Mouse (Mus musculus): ENCODE results near the gene Ncbp2.
"Not testable (repeated sequence)": the region's sequence is repeated elsewhere in the genome, so short reads cannot be mapped to it uniquely, and the experiment has no call there.

Gene Ncbp2

GRCm38 (mm10) chr16:31935091-31935979 is 13.0 kb upstream of the Ncbp2 start:
- peak; percentile 23 to 29 for DNase-seq

DNA sequence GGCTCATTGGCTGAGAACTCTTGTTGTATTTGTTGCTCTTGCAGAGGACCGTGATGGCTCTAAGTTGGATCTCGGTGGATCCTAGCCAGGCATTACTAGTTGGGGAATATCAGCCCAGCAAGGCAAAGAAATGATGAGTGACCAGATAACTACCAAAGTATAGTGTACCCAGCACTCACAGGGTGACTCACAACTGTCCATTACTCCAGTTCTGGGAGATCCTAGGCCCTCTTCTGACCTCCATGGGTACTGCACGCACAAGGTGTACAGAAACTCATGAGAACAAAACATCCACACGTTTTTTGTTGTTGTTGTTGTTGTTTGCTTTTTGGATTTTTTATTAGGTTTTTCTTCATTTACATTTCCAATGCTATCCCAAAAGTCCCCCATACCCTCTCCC is 11.7 kb upstream of the Ncbp2 start:
- DNase-seq, result no peak

DNA sequence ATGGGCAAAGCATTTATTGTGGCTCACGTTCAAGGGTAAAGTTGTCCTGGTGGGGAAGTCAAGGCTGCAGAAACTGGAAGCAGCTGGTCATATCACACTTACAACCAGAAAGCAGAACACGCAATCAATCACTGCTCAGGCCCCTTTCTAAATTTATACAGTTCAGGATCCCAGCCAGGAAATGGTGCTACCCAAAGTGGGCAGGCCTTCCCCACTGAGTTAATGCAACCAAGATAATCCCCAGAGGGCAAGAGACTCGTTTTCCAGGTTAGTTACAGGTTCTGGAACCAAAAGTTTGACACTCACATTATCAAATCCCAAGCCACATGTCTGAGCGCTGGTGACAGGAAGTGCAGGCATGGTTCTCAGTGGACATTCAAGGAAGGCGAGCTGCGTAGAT is 9.5 kb upstream of the Ncbp2 start:
- no peak for DNase-seq

- DNase-seq, result no peak
These were observed 7.7 kb upstream of the Ncbp2 start for GRCm38 (mm10) chr16:31940586-31940985.

DNA sequence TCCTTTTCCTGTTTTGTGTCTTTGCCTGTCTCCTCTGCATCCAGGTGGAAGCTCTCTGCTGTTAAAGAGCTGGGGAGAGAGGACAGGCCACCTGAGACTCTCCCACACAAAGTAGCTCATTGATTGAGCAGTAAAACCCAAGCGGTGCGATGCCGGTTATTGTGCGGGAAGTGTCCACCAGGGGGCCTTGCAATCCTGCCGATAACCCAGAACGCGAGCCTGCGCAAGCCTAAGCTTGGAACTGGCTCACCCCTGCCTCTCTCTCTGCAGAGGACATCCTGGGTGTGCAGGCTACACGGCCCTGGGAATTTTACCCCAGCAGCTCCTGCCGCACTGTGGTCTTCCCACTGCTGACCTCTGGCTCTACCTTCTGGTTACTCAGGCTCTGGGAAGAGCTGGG is 4.3 kb upstream of the Ncbp2 start:
- peak; percentile 78 to 80 for DNase-seq

- no peak for DNase-seq
These were observed 3.5 kb upstream of the Ncbp2 start for GRCm38 (mm10) chr16:31944698-31945255.

DNA sequence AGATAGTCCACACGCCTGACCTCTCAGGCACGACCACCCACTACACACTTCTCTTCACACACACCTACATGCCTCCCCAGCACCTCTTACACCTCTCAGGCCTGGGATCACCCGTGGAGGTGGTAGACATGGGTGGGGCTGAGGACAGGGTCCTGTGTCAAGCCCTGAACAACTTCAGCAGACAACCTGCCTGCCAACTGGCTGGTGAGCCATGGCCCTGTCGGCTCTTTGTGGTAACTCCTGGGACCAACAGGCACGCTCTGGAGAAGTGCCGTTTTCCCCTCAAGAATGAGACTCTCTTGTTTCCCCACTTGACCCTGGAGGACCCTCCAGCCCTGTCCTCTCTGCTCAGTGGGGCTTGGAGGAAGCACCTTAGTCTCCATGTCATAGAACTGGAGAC is 2.9 kb upstream of the Ncbp2 start:
- DNase-seq, result no peak

GRCm38 (mm10) chr16:31945986-31946385 is 2.3 kb upstream of the Ncbp2 start:
- DNase-seq, result not testable (repeated sequence)

DNA sequence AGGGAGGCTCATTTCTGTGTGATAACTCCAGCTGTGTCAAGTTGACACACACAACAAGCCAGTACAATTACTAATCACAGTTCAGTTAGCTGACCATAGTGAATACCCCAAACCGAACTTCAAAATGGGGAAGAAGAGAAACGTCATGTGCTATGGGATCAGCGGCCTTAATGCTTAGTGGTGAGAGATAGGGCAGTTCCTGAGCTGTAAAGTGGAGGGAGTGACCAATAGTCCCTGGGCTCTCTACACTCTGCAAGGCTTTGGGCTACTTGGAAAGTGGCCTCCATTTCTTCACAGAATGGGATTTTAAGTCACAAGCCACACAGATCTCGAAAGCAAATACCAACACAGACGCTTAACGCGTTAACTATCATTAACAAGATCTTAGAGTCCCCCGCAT is 980 bp upstream of the Ncbp2 start:
- no peak for DNase-seq

DNA sequence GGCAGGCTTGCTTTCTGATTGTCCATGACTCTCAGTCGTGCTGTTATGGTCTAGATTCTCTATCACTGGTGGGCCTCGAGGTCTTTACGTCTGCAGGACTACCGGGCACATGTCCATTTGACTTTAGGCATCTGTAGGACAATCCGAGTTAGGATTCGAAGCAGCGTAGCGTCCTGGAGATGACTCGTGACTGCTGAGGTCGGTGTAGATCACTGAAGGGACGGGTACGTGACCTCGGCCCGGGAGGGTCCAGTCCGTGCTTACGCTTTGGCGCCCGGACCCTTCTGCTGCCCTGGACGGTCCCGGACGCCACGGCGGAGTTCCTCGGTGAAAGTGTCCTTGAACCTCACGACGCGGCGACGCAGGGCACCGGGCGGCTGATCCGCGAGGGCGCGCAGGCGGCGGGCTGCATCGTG is 404 bp upstream of the Ncbp2 start:
- DNase-seq, result no peak

DNA sequence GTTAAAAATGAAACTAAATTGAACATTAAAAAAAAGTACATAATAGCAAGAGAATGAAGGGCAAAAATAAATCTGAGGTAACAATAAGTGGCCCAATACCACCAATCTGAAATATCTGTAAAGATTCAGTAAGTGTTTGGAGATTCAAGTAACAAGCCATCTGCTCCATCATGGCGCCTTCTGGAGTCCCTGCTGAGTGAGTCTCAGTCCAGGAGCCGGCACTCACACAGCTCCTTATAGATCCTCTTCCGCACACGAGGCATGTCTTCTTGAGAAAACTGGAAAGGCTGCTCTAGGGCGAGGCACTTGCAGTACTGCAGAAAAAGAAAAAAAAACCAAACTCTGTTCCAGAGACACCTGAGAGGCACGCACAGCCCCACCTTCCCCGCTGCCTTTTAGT is 14.9 kb downstream of the Ncbp2 start:
- no peak for DNase-seq

- no peak for DNase-seq
These were observed 26.9 kb downstream of the Ncbp2 start for GRCm38 (mm10) chr16:31975258-31975657.

GRCm38 (mm10) chr16:31979501-31979900 is 31.2 kb downstream of the Ncbp2 start:
- no peak for DNase-seq

DNA sequence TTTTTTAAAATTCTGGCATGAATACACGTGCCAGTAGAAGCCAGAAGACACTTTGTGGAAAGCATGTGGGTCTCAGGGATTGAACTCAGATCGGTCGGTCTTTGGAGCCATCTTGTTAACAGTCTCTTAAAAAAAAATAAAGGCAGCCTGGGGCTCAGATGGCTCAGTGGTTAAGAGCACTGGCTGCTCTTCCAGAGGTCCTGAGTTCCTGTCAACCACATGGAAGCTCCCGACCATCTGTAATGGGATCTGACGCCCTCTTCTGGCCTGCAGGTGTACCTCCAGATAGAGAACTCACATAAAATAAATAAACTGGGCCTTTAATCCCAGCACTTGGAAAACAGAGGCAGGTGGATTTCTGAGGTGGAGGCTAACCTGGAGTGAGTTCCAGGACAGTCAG is 32.6 kb downstream of the Ncbp2 start:
- DNase-seq, result no peak

DNA sequence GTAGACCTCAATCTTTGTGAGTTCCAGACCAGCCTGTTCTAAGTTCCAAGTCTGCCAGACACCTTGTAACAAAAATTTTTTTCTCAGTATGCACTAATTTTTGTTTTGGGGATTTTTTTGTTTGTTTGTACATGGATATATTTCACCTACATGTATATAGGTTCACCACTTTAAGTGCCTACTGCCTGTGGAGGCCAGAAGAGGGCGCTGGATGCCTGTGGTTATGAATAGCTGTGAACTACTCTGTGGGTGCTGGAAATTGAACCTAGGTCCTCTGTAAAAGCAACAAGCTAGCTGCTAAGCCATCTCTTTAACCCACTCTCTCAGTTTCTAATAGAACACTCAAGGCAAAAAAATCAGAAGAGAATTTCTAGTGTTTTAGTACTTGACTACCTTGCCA is 43.7 kb downstream of the Ncbp2 start:
- no peak for DNase-seq

- no peak for DNase-seq
These were observed 44.9 kb downstream of the Ncbp2 start for GRCm38 (mm10) chr16:31993195-31993594.

DNA sequence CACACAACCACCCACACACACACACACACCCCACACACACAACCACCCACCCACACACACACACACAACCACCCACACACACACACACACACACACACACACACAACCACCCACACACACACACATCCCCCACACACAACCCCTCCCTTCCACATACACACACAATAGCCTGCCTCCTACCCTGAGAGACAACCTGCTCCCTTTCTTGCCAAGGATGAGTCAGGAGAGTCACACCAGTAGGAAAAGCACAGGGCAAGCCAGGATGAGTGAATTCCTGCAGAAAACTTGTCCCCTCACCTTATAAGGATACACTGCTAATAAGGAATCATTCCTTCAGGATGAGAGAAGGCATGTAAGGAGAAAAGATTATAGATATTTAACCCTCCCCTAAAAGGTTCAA is 45.6 kb downstream of the Ncbp2 start:
- DNase-seq, result no peak

DNA sequence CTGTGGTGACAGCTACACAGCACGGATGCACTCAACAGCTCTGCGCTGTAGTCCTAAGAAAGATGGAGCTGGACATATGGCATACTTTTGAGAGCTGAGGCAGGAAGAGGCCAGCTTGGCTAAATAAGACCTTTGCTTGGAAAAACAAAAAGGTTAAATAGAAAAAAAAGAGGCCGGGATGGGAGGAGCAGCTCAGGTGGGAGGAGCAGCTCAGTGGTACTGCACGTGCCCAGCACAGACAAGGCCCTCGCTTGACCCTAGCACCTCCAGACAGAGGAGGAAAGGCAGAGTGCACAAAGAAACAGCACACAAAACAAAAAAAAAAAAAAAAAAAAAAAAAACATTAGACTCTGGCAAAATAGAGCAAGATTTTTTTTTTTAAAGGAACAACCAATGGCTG is 48.1 kb downstream of the Ncbp2 start:
- no peak for DNase-seq

DNA sequence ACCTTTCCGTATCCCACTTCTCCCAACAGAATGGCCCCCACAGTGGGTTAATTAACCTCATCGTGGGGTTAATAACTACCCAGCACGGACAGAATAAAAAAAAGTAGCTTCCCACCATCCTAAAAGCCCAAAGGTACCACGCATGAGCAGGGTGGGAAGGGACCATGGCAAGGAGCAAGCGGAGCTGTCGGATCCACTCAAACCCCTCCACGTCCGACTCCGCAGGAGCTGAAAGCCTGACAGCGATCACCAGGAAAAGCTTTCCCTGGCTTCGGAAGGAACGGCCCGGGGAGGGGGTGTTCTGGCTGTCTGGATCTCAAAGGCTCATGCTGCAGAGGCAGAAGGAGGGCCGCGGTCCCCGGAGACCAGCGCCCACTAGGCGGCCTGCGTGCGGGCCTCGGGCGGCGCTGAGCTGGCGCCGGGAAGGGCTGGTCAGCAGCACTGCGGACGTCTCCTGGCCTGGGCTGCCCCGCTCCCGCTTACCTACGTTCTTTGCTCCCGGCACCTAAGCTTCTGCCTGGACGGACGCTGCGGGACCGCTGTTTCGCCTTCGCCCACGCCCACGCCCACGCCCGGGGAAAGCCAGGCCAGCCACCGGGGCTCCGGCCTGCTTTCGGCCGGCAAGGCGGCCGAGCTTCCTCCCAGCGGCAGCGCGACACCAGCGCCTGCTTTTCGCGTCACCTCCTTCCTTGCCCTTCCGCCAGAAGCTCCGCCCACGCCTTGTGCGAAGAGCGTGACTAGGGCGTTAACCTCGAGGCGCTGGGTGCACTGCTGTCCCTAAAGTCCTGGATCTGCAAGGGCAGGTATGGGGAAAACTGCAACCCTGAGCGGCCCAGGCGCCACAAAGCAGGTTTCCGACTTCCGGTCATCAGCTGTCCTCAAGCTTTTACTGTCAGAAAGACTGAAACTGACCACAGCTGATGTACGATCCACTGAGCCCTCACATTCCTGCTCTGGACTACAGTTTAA is 54.5 kb downstream of the Ncbp2 start, which contains the start of gene Senp5:
Senp5 (minus strand) TSS at position 779 of the 969 bp plus-strand sequence.
- peak; percentile 91 to 93 for DNase-seq

DNA sequence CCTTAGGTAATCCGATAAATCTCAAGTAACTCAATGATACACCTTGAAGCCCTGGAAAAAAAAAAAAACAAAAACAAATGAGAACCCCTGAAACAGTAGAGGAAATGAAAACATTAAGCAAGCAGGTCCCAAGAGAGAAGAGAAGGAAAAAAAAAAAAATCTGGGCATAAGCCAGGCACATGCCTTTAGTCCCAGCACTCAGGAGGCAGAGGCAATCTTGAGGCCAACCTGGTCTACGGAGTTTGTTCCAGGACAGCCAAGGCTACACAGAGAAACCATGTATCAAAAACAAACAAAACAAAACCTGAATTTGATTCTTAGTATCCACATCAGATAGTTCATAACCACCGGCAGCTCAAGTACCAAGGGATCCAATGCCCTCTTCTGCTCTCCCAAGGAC is 56.4 kb downstream of the Ncbp2 start:
- DNase-seq, result no peak

- DNase-seq, result no peak
These were observed 60.4 kb downstream of the Ncbp2 start for GRCm38 (mm10) chr16:32008529-32009293.

DNA sequence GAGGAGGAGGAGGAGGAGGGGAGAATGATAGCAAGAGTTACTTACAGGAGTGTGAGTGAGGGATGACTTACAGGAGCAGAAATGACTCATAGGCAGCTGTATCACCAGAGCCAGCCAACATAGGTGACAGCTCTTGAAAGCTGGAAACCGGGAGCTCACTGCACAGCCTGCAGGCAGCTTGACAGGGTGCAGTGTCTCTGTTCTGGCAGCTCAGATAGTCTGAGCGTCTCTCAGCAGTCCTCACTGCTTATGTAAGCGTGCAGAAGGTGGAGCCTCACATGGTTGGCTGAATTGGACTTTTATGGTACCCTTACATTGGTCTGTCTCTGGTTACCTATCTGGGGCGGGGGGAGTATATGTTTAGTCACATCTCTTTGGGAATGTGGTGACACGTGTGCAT is 61.6 kb downstream of the Ncbp2 start:
- DNase-seq, result no peak
